Mouse (Mus musculus): ENCODE data around the gene Ackr4. TPM values are rescaled to one million over a fixed set of nuclear protein-coding genes. Genes with fewer than 3 reads are reported as not detected.
A peak's percentile ranks its signal among the peaks of the same experiment; 100 is the strongest.

Ackr4 gene
- polyA plus RNA-seq, 1 experiment from 2014 or later: 10.3 TPM

GRCm38 (mm10) chr9:104078780-104079179 lies 48.0 kb downstream of the Ackr4 start:
- no peak overlapping the region for H3K9ac ChIP-seq (ENCODE audit: low read length)
- H3K27ac ChIP-seq (ENCODE audit: low read length): no peak overlapping the region
- H3K4me3 ChIP-seq (ENCODE audit: low read length): no peak overlapping the region
- H3K36me3 ChIP-seq (ENCODE audit: control insufficient read depth, insufficient read depth): peaks cover 3% of the 10 kb centered on the region; the same call in 1 of the 2 replicates
- H3K4me1 ChIP-seq (ENCODE audit: control insufficient read depth, insufficient read depth, low read length): no peaks in the 10 kb centered on the region
- no peaks in the 10 kb centered on the region for H3K27me3 ChIP-seq (ENCODE audit: control insufficient read depth, insufficient read depth, low read length)
- no peaks in the 10 kb centered on the region for H3K9me3 ChIP-seq (replicated peaks; ENCODE audit: control insufficient read depth, low read length)
- WGBS: 76% methylated on average over 1 of the region's 1 CpGs
- ATAC-seq (replicated peaks; ENCODE audit: extremely low read depth, insufficient read depth, low FRiP score): no peak
- H3K4me2 ChIP-seq (ENCODE audit: low read depth, low read length): no peak overlapping the region

- Histone ChIP-seq H3K36me3 (ENCODE audit: control insufficient read depth, insufficient read depth) (no peaks in the 10 kb centered on the region), H3K9ac (ENCODE audit: low read length) (no peak overlapping the region), H3K9me3 (replicated peaks; ENCODE audit: control insufficient read depth, low read length) (no peaks in the 10 kb centered on the region), H3K27ac (ENCODE audit: low read length) (no peak overlapping the region), H3K27me3 (ENCODE audit: control insufficient read depth, insufficient read depth, low read length) (no peaks in the 10 kb centered on the region), H3K4me1 (ENCODE audit: control insufficient read depth, insufficient read depth, low read length) (no peaks in the 10 kb centered on the region), H3K4me2 (ENCODE audit: low read depth, low read length) (no peak overlapping the region), H3K4me3 (ENCODE audit: low read length) (no peak overlapping the region)
- WGBS: 65% methylated on average over 2 of the region's 2 CpGs
- no peak for ATAC-seq (replicated peaks; ENCODE audit: extremely low read depth, insufficient read depth, low FRiP score)
These were observed 50.9 kb downstream of the Ackr4 start for GRCm38 (mm10) chr9:104075808-104076207.

- no peaks in the 10 kb centered on the region for H3K9me3 ChIP-seq (replicated peaks; ENCODE audit: control insufficient read depth, low read length)
- H3K4me2 ChIP-seq (ENCODE audit: low read depth, low read length): no peak overlapping the region
- ATAC-seq (replicated peaks; ENCODE audit: extremely low read depth, insufficient read depth, low FRiP score): no peak
- no peak overlapping the region for H3K27ac ChIP-seq (ENCODE audit: low read length)
- no peak overlapping the region for H3K4me3 ChIP-seq (ENCODE audit: low read length)
- H3K4me1 ChIP-seq (ENCODE audit: control insufficient read depth, insufficient read depth, low read length): no peaks in the 10 kb centered on the region
- no peaks in the 10 kb centered on the region for H3K27me3 ChIP-seq (ENCODE audit: control insufficient read depth, insufficient read depth, low read length)
- no peak overlapping the region for H3K9ac ChIP-seq (ENCODE audit: low read length)
- no peaks in the 10 kb centered on the region for H3K36me3 ChIP-seq (ENCODE audit: control insufficient read depth, insufficient read depth)
- 71% methylated on average over 8 of the region's 8 CpGs for WGBS
These were observed 55.7 kb downstream of the Ackr4 start for GRCm38 (mm10) chr9:104070863-104071604.

- Histone ChIP-seq H3K36me3 (ENCODE audit: control insufficient read depth, insufficient read depth) (no peaks in the 10 kb centered on the region), H3K9ac (ENCODE audit: low read length) (no peak overlapping the region), H3K4me2 (ENCODE audit: low read depth, low read length) (no peak overlapping the region), H3K4me3 (ENCODE audit: low read length) (no peak overlapping the region), H3K4me1 (ENCODE audit: control insufficient read depth, insufficient read depth, low read length) (no peaks in the 10 kb centered on the region), H3K27ac (ENCODE audit: low read length) (no peak overlapping the region), H3K9me3 (replicated peaks; ENCODE audit: control insufficient read depth, low read length) (no peaks in the 10 kb centered on the region), H3K27me3 (ENCODE audit: control insufficient read depth, insufficient read depth, low read length) (no peaks in the 10 kb centered on the region)
- no peak for ATAC-seq (replicated peaks; ENCODE audit: extremely low read depth, insufficient read depth, low FRiP score)
- WGBS: 48% methylated on average over 4 of the region's 4 CpGs
These were observed 56.5 kb downstream of the Ackr4 start for GRCm38 (mm10) chr9:104070241-104070640.

- 22% methylated on average over 1 of the region's 1 CpGs for WGBS
- Histone ChIP-seq H3K4me3 (ENCODE audit: low read length) (no peak overlapping the region), H3K27me3 (ENCODE audit: control insufficient read depth, insufficient read depth, low read length) (no peaks in the 10 kb centered on the region), H3K4me2 (ENCODE audit: low read depth, low read length) (no peak overlapping the region), H3K27ac (ENCODE audit: low read length) (no peak overlapping the region), H3K9me3 (replicated peaks; ENCODE audit: control insufficient read depth, low read length) (no peaks in the 10 kb centered on the region), H3K9ac (ENCODE audit: low read length) (no peak overlapping the region), H3K4me1 (ENCODE audit: control insufficient read depth, insufficient read depth, low read length) (peaks cover 16% of the 10 kb centered on the region), H3K36me3 (ENCODE audit: control insufficient read depth, insufficient read depth) (peaks cover 7% of the 10 kb centered on the region; the same call in 1 of the 2 replicates)
- ATAC-seq (replicated peaks; ENCODE audit: extremely low read depth, insufficient read depth, low FRiP score): no peak
These were observed 62.2 kb downstream of the Ackr4 start for GRCm38 (mm10) chr9:104064571-104064970.

- ATAC-seq (replicated peaks; ENCODE audit: extremely low read depth, insufficient read depth, low FRiP score): peak; percentile 95
- Histone ChIP-seq H3K27me3 (ENCODE audit: control insufficient read depth, insufficient read depth, low read length) (no peaks in the 10 kb centered on the region), H3K4me2 (ENCODE audit: low read depth, low read length) (peak within 1 kb of the TSS; percentile 96), H3K4me1 (ENCODE audit: control insufficient read depth, insufficient read depth, low read length) (peaks cover 16% of the 10 kb centered on the region), H3K27ac (ENCODE audit: low read length) (peak within 1 kb of the TSS; percentile 88), H3K9me3 (replicated peaks; ENCODE audit: control insufficient read depth, low read length) (no peaks in the 10 kb centered on the region), H3K36me3 (ENCODE audit: control insufficient read depth, insufficient read depth) (peaks cover 11% of the 10 kb centered on the region), H3K9ac (ENCODE audit: low read length) (peak within 1 kb of the TSS; percentile 97), H3K4me3 (ENCODE audit: low read length) (peak within 1 kb of the TSS; percentile 100)
- WGBS: under 1% methylated on average over 26 of the region's 30 CpGs
These were observed 63.3 kb downstream of the Ackr4 start, which contains the start of gene Acad11 for GRCm38 (mm10) chr9:104063244-104063961. Acad11 (plus strand) TSS chr9:104063377.

GRCm38 (mm10) chr9:104062430-104063243 lies 64.1 kb downstream of the Ackr4 start, which contains the start of gene Uba5:
Uba5 (minus strand) TSS chr9:104063134.
- ATAC-seq (replicated peaks; ENCODE audit: extremely low read depth, insufficient read depth, low FRiP score): peak; percentile 74
- no peaks in the 10 kb centered on the region for H3K9me3 ChIP-seq (replicated peaks; ENCODE audit: control insufficient read depth, low read length)
- H3K4me1 ChIP-seq (ENCODE audit: control insufficient read depth, insufficient read depth, low read length): peaks cover 16% of the 10 kb centered on the region
- H3K4me3 ChIP-seq (ENCODE audit: low read length): peak within 1 kb of the TSS; percentile 100
- H3K9ac ChIP-seq (ENCODE audit: low read length): peak within 1 kb of the TSS; percentile 97
- H3K27me3 ChIP-seq (ENCODE audit: control insufficient read depth, insufficient read depth, low read length): no peaks in the 10 kb centered on the region
- WGBS: under 1% methylated on average over 54 of the region's 59 CpGs
- H3K4me2 ChIP-seq (ENCODE audit: low read depth, low read length): peak within 1 kb of the TSS; percentile 96
- H3K27ac ChIP-seq (ENCODE audit: low read length): peak within 1 kb of the TSS; percentile 88
- H3K36me3 ChIP-seq (ENCODE audit: control insufficient read depth, insufficient read depth): peaks cover 17% of the 10 kb centered on the region

- no peak overlapping the region for H3K4me3 ChIP-seq (ENCODE audit: low read length)
- no peak overlapping the region for H3K9ac ChIP-seq (ENCODE audit: low read length)
- H3K9me3 ChIP-seq (replicated peaks; ENCODE audit: control insufficient read depth, low read length): no peaks in the 10 kb centered on the region
- no peaks in the 10 kb centered on the region for H3K4me1 ChIP-seq (ENCODE audit: control insufficient read depth, insufficient read depth, low read length)
- H3K4me2 ChIP-seq (ENCODE audit: low read depth, low read length): no peak overlapping the region
- no peaks in the 10 kb centered on the region for H3K27me3 ChIP-seq (ENCODE audit: control insufficient read depth, insufficient read depth, low read length)
- ATAC-seq (replicated peaks; ENCODE audit: extremely low read depth, insufficient read depth, low FRiP score): no peak
- no peak overlapping the region for H3K27ac ChIP-seq (ENCODE audit: low read length)
- WGBS: 86% methylated on average over 6 of the region's 6 CpGs
- peaks cover 76% of the 10 kb centered on the region for H3K36me3 ChIP-seq (ENCODE audit: control insufficient read depth, insufficient read depth)
These were observed 75.7 kb downstream of the Ackr4 start for GRCm38 (mm10) chr9:104051028-104051427.
